Mouse (Mus musculus) monocyte, adult 59 days (primary cell): Measurements from ENCODE around the gene Gm20661. TPM values are rescaled to one million over a fixed set of nuclear protein-coding genes. Genes with fewer than 3 reads are reported as not detected.

Source experiments
- total RNA-seq, 2 experiments: library from RNA; stranded (reverse); gene quantifications; one replicate each; pipeline ENCODE4 v1.2.4; 2023

The Gm20661 gene
- total RNA-seq, result not detected

DNA sequence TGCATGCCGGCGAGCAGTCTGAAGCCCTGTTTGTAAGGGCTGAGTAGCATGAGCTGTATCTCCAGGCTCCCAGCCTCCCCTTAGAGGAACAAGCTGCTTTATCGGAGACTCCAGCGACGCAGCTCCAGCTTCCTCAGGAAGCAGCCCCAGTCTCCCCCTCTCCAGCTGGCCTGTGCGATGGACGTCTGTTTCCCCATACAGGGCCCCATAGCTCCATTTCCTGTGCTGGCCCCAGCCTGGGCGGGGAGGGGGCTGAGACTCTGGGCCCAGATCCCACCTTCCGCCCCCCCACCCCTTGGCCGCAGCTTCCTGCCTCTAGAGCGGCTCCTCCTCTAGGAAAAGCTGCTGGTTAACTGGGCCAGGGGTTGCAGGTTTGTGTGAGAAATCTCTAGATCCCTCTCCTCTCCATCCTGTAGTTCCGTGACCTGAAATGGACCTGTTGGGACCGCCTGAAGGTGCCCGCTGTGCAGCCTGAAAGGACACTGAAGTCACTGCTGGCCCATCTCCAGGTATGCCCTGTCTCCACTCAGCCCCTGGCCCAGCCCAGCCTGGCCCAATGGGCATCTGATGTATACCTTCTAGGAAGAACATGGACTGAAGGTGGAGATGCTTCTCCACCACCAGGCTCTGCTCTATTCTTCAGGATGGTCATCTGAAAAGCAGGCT is at the start of gene Gm20661:
Gene Gm20661 (plus strand): TSS at position 378 of the 666 bp plus-strand sequence.

GRCm38 (mm10) chr9:107935374-107935773 is 47.5 kb upstream of the Gm20661 start, which contains the start of gene Camkv:
Gene Camkv (plus strand): TSS chr9:107935674.

GRCm38 (mm10) chr9:107949922-107950235 is 33.0 kb upstream of the Gm20661 start, which contains the start of gene Traip:
Gene Traip (plus strand): TSS chr9:107950136.

DNA sequence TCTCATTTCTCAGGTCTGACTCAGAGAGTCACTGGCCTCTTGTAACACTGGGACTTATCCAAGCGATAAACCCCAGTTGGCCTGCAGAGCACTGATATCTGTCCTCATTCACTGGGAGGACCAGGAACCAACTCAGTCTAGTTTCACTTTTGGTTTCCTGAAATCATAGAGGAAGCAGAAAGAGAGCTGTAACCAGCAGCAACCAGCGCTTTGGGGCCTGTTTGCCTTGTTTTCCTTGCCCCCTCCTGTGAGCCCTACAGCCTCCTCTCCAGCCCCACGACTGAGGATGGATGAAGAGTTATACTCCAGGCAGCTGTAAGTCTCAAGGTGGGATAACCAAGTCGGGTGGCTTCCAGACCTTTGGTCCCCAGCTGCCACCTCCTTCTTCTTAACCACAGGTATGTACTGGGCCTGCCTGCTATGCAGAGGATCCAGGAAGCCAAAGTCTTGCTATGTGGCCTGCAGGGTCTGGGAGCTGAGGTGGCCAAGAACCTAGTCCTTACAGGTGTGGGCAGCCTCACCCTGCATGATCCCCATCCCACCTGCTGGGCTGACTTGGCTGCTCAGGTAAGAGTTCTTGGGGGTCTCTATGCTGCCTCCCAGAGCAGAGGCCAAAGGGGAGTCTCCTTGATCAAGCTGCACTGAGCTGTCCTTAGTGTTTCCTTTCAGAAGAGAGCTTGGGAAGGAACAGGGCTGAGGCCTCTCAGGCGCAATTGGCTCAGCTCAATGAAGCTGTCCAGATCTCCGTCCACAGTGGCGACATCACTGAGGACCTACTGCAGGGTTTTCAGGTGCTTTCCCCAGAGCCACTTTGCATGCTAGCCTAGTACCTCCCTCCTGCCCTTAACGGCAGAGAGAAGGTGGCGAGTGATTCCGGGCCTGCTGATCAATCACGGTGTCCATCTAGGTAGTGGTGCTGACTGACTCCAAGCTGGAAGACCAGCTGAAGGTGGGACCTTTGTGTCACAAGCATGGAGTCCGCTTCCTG is 7.2 kb upstream of the Gm20661 start, which contains the start of gene Uba7:
Gene Uba7 (plus strand): TSS at position 107 of the 988 bp plus-strand sequence.

GRCm38 (mm10) chr9:107985131-107986119 is 2.6 kb downstream of the Gm20661 start, which contains the start of gene Inka1:
Gene Inka1 (minus strand): TSS chr9:107985879.

DNA sequence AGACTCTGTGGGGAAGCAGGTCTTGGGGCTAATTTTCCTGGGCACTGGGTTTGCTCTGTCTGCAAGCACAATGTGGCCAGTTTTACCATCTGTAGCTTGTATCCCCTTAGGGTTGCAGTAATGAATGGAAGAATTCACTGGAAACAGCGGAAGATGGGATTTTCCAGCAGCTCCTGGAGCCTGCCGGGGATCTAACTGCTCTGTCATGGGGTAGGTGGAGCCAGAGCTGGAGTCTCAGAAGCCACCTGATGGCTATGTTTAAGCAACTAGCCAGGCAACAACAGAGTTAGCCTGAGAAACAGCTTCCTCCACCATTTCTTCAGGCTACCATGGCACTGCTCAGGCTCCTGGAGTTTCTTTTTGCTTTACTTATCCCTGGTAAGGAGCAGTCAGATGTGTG is 9.3 kb downstream of the Gm20661 start, which contains the start of gene Cdhr4:
Gene Cdhr4 (plus strand): TSS at position 301 of the 400 bp plus-strand sequence.

DNA sequence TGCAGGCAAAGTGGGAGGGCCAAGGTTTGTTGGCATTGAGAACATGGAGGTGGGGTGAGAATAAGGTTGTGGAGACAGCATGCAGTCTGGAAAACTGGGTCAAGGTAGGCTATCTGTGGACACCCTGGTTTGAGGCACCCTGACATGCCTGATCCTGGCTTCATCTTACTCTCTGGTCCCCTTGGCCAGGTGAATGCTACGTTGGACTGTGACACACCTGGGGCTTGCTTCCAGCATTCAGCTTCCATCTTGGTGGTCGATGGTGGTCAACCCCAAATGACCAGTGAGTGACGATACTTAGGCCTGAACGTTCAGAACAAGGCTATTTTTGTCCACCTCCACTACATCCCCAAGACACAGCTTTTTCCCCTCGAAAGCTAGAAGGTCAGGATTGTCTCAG is 13.2 kb downstream of the Gm20661 start, which contains the start of gene Gm20662:
Gene Gm20662 (plus strand): TSS at position 301 of the 400 bp plus-strand sequence.

GRCm38 (mm10) chr9:108001922-108002770 is 19.3 kb downstream of the Gm20661 start, which contains the start of gene Ip6k1:
Gene Ip6k1 (plus strand): TSS chr9:108002501.

Other genes with a start within 250 kb of the Gm20661 start
- gene Rbm5, start 212.1 kb upstream of the Gm20661 start, total RNA-seq, result 100 to 1,000 TPM; 190 to 208 TPM
- gene Rbm6, start 109.8 kb upstream of the Gm20661 start, total RNA-seq, result 100 to 1,000 TPM in 1 of 2 experiments, 10 to 100 TPM in 1; 77.0 to 109 TPM
- gene Mon1a, start 94.9 kb upstream of the Gm20661 start, total RNA-seq, result 10 to 100 TPM; 14.9 to 15.2 TPM
- 1 to 10 TPM; 2.7 to 6.2 TPM for gene Mst1r, start 76.2 kb upstream of the Gm20661 start, total RNA-seq
- gene Actl11, start 54.6 kb upstream of the Gm20661 start, total RNA-seq, result not detected
- not detected for gene Camkv, start 47.4 kb upstream of the Gm20661 start, total RNA-seq
- gene Traip, start 32.9 kb upstream of the Gm20661 start, total RNA-seq, result 1 to 10 TPM in 1 of 2 experiments, under 1 TPM in 1; 0.81 to 2.0 TPM
- 100 to 1,000 TPM in 1 of 2 experiments, 10 to 100 TPM in 1; 96.0 to 107 TPM for gene Uba7, start 7.6 kb upstream of the Gm20661 start, total RNA-seq
- gene Inka1, start 2.8 kb downstream of the Gm20661 start, total RNA-seq, result 1 to 10 TPM; 2.9 TPM
- not detected for gene Cdhr4, start 9.4 kb downstream of the Gm20661 start, total RNA-seq
- not detected for gene Gm20662, start 13.3 kb downstream of the Gm20661 start, total RNA-seq
- gene Ip6k1, start 19.4 kb downstream of the Gm20661 start, total RNA-seq, result 100 to 1,000 TPM in 1 of 2 experiments, 10 to 100 TPM in 1; 94.3 to 123 TPM
- 10 to 100 TPM; 18.7 to 25.7 TPM for gene Gmppb, start 66.2 kb downstream of the Gm20661 start, total RNA-seq
- gene Amigo3, start 70.1 kb downstream of the Gm20661 start, total RNA-seq, result 1 to 10 TPM; 4.3 to 5.0 TPM
- gene Mst1, start 97.4 kb downstream of the Gm20661 start, total RNA-seq, result not detected
- gene Rnf123, start 100.3 kb downstream of the Gm20661 start, total RNA-seq, result 10 to 100 TPM; 66.5 to 82.0 TPM
- 10 to 100 TPM; 60.0 to 60.3 TPM for gene Apeh, start 111.5 kb downstream of the Gm20661 start, total RNA-seq
- gene Bsn, start 207.3 kb downstream of the Gm20661 start, total RNA-seq, result under 1 TPM; 0.21 to 0.37 TPM